Mouse (Mus musculus) liver, embryonic 11.5 days (tissue): ENCODE results near the gene Cysrt1. TPM values are rescaled to one million over a fixed set of nuclear protein-coding genes. Genes with fewer than 3 reads are reported as not detected.

Experiments used
- ATAC-seq: fragments of 200-750 bp; cut with Nextera tagmentation; replicated peaks from 2 replicates; pipeline ENCODE4 v1.8.0; 2017; ENCODE audit warnings: moderate number of reproducible peaks, mild to moderate bottlenecking, moderate TSS enrichment, moderate library complexity; ENCODE audit not compliant: low FRiP score
- DNase-seq: peaks from one replicate; pipeline ENCODE4 v3.0.0-alpha.2; 2017; ENCODE audit warnings: low spot score
- H3K27ac ChIP-seq: fragments of 300-500 bp; sonication (generic); 2 replicates; pipeline ENCODE4 v1.5.1; 2014; ENCODE audit warnings: mild to moderate bottlenecking, low read depth, low read length, control low read depth
- H3K27me3 ChIP-seq: fragments of 300-500 bp; sonication (generic); replicated peaks from 2 replicates; pipeline ENCODE4 v1.6.1; 2014; ENCODE audit warnings: low read length, mixed read lengths; ENCODE audit not compliant: control insufficient read depth, insufficient read depth
- H3K36me3 ChIP-seq: fragments of 300-500 bp; sonication (generic); 2 replicates; pipeline ENCODE4 v1.6.1; 2014; ENCODE audit warnings: mild to moderate bottlenecking, low read length, moderate library complexity, mixed read lengths; ENCODE audit not compliant: control insufficient read depth, insufficient read depth
- H3K4me1 ChIP-seq: fragments of 300-500 bp; sonication (generic); replicated peaks from 2 replicates; pipeline ENCODE4 v1.6.1; 2014; ENCODE audit warnings: low read length, mixed read lengths; ENCODE audit not compliant: control insufficient read depth, insufficient read depth
- H3K4me2 ChIP-seq: fragments of 300-500 bp; sonication (generic); 2 replicates; pipeline ENCODE4 v1.6.1; 2014; ENCODE audit warnings: mild to moderate bottlenecking, control low read depth, moderate library complexity
- H3K4me3 ChIP-seq: fragments of 300-500 bp; sonication (generic); 2 replicates; pipeline ENCODE4 v1.5.1; 2014; ENCODE audit warnings: low read depth, low read length, control low read depth
- H3K9ac ChIP-seq: fragments of 300-500 bp; sonication (generic); 2 replicates; pipeline ENCODE4 v1.6.1; 2014; ENCODE audit warnings: low read depth, low read length, control low read depth
- H3K9me3 ChIP-seq: fragments of 300-500 bp; sonication (generic); 2 replicates; pipeline ENCODE4 v1.6.1; 2016; ENCODE audit warnings: low read length, inconsistent platforms, mixed read lengths; ENCODE audit not compliant: control insufficient read depth
- WGBS: fragments of 180-500 bp; shearing (Covaris S2); extraction: QIAGEN DNeasy Blood & Tissue Kit; methylation state at CpG from one replicate; pipeline ENCODE4 v1.1.7; 2014; 5-methylcytosine and 5-hydroxymethylcytosine counted together
- polyA plus RNA-seq: library from polyadenylated mRNA; unstranded; fragments of >200 nt; fragmentation: Nextera tagmentation; extraction: Ambion mirVana; gene quantifications from 2 replicates; pipeline ENCODE4 v1.2.1, GENCODE M21; 2014

Gene Cysrt1
- polyA plus RNA-seq, 1 experiment from 2014 or later, result not detected

DNA sequence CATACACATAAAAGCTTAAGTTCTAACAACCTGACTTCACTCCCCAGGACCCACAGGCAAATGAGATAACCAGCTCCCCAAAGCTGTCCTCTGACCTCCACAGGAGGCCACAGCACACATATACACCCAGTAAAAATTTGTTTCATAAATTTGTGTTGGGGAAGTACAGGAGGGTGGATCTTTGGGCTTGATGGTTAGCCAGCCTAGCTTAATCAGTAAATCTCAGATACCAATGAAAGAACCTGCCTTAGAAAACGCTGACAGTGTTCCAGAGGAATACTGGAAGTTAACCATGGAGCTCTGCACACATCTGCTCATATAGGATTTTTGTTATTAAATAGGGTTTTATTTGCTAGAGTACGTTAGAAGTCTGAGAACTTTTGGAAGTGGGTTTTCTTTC, 24.6 kb downstream of the Cysrt1 start:
- DNase-seq, result no peak
- no peaks in the 10 kb centered on the region for H3K4me1 ChIP-seq
- H3K36me3 ChIP-seq, result peaks cover 4% of the 10 kb centered on the region
- WGBS, result 54% methylated on average over 2 of the region's 2 CpGs
- ATAC-seq, result no peak
- no peak overlapping the region for H3K9ac ChIP-seq
- H3K9me3 ChIP-seq, result no peaks in the 10 kb centered on the region
- no peak overlapping the region for H3K4me3 ChIP-seq
- no peaks in the 10 kb centered on the region for H3K27me3 ChIP-seq
- H3K27ac ChIP-seq, result no peak overlapping the region
- no peak overlapping the region for H3K4me2 ChIP-seq

DNA sequence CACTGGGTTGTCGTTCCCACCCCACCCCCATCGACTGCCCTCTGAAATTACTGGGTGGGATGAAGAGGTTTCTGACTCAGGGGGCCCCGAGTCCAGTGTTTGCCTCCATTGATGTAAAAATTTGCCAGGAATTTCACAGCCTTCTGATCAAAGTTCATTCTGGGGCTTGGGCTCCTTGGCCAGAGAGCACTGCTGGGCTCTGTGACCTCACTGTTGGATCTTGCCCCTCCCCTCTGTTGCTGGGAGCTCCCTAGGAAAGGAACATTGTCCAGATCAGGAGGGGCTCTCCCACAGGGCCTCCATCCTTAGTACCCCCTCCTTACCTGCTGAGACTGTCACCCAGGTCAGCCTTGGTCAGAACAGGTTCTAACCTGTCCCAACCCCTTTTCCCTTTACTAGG, 27.8 kb downstream of the Cysrt1 start, which contains the start of gene Stpg3:
Stpg3 (minus strand) TSS at position 194 of the 400 bp plus-strand sequence.
- Histone ChIP-seq H3K4me3 (no peak within 1 kb of the TSS), H3K4me2 (no peak within 1 kb of the TSS), H3K36me3 (0 out of 2 replicates have a peak, but pooled peaks cover 2% of the 10 kb centered on the region), H3K9me3 (no peaks in the 10 kb centered on the region), H3K4me1 (peaks cover 13% of the 10 kb centered on the region), H3K9ac (no peak within 1 kb of the TSS), H3K27me3 (no peaks in the 10 kb centered on the region), H3K27ac (no peak within 1 kb of the TSS)
- ATAC-seq, result no peak
- no peak for DNase-seq
- 76% methylated on average over 3 of the region's 3 CpGs for WGBS

DNA sequence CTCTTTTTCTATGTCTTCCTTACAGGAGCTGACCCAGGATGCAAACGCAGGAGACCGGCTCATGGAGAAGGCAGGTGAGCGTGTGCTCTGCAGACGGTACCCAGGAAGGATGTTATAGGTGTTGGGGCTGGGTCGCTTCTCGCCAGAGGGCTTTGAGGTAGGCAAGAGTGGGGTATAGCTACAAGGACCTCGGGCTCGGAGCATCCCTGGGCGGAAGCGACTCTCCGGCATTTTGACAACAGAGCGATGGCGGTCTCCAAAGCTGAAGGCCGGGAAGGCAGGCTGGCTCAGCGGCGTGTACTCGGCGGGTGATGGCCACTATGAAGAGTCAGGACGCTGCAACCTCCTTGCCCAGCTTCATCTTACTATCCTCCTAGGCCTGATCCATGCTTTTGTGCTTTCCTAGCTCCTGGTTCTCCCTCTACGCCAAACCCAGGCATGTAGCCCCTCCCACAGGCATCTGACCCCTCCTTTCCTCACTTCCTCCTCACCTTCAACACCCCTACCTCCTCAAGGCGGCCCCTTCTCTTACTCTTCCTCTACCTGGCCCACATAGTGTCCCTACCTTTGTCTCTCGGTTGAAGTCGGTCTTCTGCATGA, 28.9 kb downstream of the Cysrt1 start:
- peaks cover 6% of the 10 kb centered on the region; the same call in 1 of the 2 replicates for H3K36me3 ChIP-seq
- H3K4me3 ChIP-seq, result no peak overlapping the region
- no peaks in the 10 kb centered on the region for H3K27me3 ChIP-seq
- H3K4me1 ChIP-seq, result peaks cover 16% of the 10 kb centered on the region
- H3K9ac ChIP-seq, result no peak overlapping the region
- no peak for DNase-seq
- ATAC-seq, result no peak
- no peak overlapping the region for H3K4me2 ChIP-seq
- no peak overlapping the region for H3K27ac ChIP-seq
- H3K9me3 ChIP-seq, result no peaks in the 10 kb centered on the region
- WGBS, result 59% methylated on average over 23 of the region's 23 CpGs

DNA sequence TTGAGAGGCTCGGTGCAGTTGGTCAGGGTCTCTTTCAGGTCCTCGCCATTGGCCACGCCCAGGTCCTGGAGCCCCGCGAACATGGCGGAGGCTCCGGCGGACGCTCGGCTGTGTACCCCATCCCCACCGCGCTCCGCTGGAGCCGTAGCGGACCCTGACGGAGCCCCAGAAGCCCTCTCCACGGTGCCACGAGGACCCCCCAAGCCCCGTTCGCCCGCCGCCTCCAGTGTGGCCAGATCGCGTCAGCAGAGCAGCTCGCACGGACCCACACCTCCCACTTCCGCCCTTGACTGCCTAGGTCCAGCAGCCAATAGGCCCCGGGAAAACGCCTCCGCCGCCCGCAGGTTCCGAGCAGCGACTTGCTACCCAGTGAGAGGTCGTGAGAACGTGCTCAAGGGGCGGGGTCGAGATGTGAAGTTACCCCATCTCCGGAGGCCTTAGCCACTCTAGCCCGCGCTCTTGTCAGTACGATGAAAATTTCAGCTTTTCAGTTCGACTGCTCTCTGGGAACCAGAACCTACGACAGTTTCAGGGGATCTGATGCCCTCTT, 31.1 kb downstream of the Cysrt1 start, which contains the start of gene Nelfb:
Nelfb (minus strand) TSS at position 369 of the 550 bp plus-strand sequence.
- WGBS, result under 1% methylated on average over 44 of the region's 44 CpGs
- H3K9me3 ChIP-seq, result no peaks in the 10 kb centered on the region
- peaks cover 12% of the 10 kb centered on the region for H3K36me3 ChIP-seq
- H3K27me3 ChIP-seq, result no peaks in the 10 kb centered on the region
- H3K4me3 ChIP-seq, result peak within 1 kb of the TSS; percentile 89
- H3K27ac ChIP-seq, result peak within 1 kb of the TSS; percentile 65
- peak within 1 kb of the TSS; percentile 76 for H3K4me2 ChIP-seq
- peak within 1 kb of the TSS; percentile 88 for H3K9ac ChIP-seq
- peaks cover 16% of the 10 kb centered on the region for H3K4me1 ChIP-seq
- ATAC-seq (peak; percentile 96), DNase-seq (peak; percentile 98)

GRCm38 (mm10) chr2:25210686-25211085, 31.6 kb downstream of the Cysrt1 start:
- ATAC-seq (peak; percentile 13), DNase-seq (no peak)
- Histone ChIP-seq H3K4me3 (peak overlapping the region; percentile 89), H3K4me1 (peaks cover 16% of the 10 kb centered on the region), H3K27me3 (no peaks in the 10 kb centered on the region), H3K4me2 (peak overlapping the region; percentile 76), H3K9me3 (no peaks in the 10 kb centered on the region), H3K9ac (peak overlapping the region; percentile 88), H3K27ac (peak overlapping the region; percentile 65), H3K36me3 (peaks cover 16% of the 10 kb centered on the region)
- under 1% methylated on average over 24 of the region's 24 CpGs for WGBS

DNA sequence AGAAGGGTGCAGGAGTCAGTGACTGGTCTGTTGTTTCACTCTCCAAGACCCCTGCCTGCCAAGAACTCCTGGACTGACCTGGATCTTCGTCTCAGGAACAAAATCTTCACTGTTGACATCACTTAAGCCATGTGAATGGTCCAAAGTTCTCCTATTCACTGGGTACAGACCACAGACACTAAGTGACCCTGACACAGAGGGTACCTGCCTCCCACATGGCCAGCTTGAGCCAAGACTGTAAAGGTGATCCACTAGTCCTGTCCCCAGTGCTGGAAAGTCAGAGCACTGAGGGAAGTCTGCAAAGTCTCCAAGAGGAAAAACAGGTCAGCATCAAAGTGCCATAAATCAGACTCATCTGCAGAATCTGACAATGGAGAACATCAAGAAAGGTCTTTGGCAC, 34.7 kb downstream of the Cysrt1 start:
- ATAC-seq, result no peak
- WGBS, result 71% methylated on average over 1 of the region's 1 CpGs

GRCm38 (mm10) chr2:25203631-25204214, 38.5 kb downstream of the Cysrt1 start:
- WGBS, result 67% methylated on average over 4 of the region's 4 CpGs
- DNase-seq, result no peak
- peaks cover 54% of the 10 kb centered on the region for H3K36me3 ChIP-seq
- H3K27me3 ChIP-seq, result no peaks in the 10 kb centered on the region
- H3K27ac ChIP-seq, result no peak overlapping the region
- no peak overlapping the region for H3K4me3 ChIP-seq
- H3K9me3 ChIP-seq, result no peaks in the 10 kb centered on the region
- no peak; the same call in 1 of the 2 replicates for ATAC-seq
- no peak overlapping the region for H3K9ac ChIP-seq
- no peak overlapping the region for H3K4me2 ChIP-seq
- no peaks in the 10 kb centered on the region for H3K4me1 ChIP-seq

More for the DNA sequence above, 34.7 kb downstream of the Cysrt1 start:
- no peaks in the 10 kb centered on the region for H3K27me3 ChIP-seq
- peaks cover 16% of the 10 kb centered on the region for H3K4me1 ChIP-seq
- H3K27ac ChIP-seq, result no peak overlapping the region
- H3K4me2 ChIP-seq, result no peak overlapping the region
- H3K9ac ChIP-seq, result no peak overlapping the region
- no peaks in the 10 kb centered on the region for H3K9me3 ChIP-seq
- no peak overlapping the region for H3K4me3 ChIP-seq
- no peak for DNase-seq
- H3K36me3 ChIP-seq, result peaks cover 33% of the 10 kb centered on the region

DNA sequence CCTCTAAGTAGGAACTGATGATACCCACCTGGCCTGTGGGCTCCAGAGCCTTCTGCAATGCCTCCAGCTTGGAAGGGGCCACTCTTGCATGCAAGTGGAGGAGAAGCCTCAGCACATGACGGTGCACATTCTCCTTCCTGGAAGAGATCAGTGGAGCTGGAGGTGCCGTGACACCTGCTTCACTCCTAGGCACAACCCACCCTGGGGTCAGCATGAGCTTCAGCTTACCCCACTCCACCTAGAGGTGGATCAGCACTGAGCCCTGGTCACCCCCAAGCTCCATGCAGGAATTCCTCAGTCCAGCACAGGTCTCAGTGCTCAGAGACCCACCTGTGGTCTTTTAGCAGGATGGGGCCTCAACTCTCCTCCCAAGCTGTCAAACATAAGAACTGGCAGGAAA, 41.6 kb downstream of the Cysrt1 start:
- Histone ChIP-seq H3K36me3 (peaks cover 43% of the 10 kb centered on the region), H3K9ac (no peak overlapping the region), H3K27me3 (no peaks in the 10 kb centered on the region), H3K4me3 (no peak overlapping the region), H3K4me2 (no peak overlapping the region), H3K4me1 (peaks cover 17% of the 10 kb centered on the region), H3K9me3 (no peaks in the 10 kb centered on the region), H3K27ac (no peak overlapping the region)
- WGBS, result 83% methylated on average over 2 of the region's 2 CpGs
- ATAC-seq, result no peak
- DNase-seq, result no peak
